Mouse (Mus musculus) c-Kit-positive CD71-positive TER-119-positive erythroid progenitor cells, embryonic 14.5 days (primary cell): Measurements from ENCODE around the gene Tmem59.

Experiments
- DNase-seq: peaks from one replicate; pipeline ENCODE4 v3.0.0-alpha.2; 2013; ENCODE audit warnings: low spot score

The Tmem59 gene

DNA sequence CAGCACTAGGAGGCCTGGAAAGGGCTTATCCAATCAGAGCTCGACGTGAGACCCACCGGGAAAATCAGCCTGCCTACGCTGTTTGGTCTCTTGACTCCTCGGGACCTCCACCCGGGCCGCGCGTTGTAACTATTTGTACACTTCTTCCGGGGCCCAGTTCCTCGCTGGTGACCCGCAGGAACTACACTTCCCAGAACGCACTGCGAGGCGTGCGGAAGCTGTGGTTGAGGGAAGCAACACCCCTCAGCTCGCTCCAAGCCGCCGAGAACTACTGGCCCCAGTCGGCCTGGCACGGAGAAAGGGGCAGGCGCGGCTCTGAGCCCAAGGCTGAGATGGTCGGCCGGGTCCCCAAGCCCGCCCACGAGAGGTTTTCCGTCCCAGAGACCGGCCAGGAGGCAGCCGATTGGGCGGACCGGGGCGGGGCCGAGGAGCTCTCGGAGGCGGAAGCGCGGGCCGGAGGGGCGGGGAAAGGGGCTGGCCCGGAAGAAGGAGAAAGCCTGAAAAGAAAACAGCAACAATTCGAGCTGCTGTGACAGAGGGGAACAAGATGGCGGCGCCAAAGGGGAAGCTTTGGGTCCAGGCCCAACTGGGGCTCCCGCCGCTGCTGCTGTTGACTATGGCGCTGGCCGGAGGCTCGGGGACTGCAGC lies at the start of gene Tmem59:
Tmem59 (plus strand) TSS at position 218 of the 648 bp plus-strand sequence.
- DNase-seq, result peak; percentile 92

DNA sequence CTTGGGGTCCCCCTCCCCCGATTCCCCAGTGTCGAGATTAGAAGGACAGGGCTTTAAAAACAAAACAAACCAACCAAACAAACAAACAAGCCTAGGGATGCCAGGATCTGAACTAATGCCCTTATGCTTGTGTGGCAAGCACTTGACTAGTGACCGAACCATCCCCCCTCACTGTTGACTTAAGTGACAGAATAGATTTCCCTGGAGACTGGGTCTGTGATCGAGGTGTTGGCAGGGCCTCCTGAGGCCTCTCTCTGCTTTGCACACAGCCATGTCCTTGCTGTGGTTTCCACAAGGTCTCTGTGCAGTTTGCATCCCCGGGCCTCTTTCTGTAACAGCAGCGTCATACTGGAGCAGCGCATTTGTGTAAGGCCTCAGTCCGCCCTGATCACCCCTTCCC lies 48.8 kb upstream of the Tmem59 start:
- no peak for DNase-seq

DNA sequence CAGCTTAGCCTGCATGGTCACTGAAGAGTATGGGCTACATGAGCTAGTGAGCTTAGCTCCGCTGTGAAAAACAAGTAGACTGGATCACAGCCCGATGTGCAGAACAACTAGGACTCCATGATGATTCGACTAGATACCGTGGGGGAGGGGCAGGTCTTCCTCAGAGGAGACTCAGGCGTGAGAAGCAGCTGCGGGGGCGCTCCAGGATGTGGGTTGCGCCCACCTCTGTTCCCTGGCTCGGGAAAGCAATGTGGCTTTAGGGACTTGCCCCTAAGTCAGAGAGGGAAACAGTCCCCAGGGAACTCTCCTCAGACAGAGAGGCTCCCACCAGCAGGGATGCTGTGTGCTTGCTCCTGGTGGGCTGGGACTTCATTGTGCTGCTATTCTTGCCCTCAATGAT lies 47.7 kb upstream of the Tmem59 start:
- DNase-seq, result no peak

DNA sequence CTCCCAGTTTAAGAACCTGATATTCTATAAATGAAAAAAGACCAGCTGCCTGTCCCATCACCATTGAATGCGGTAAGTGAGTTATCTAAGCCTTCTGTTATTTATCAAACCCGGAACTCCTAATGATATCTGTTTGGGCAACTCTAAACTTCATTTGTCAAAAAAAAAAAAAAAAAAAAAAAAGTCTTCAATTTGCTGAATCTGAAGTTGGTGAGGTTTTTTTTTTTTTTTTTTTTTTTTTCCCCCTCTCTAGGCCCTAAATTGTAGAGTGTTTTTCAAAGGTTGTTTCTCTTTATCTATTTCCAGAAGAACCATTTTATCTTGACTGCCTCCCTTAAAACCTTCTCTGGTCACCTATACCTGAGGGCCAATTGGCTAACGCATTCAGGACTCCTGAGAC lies 43.3 kb upstream of the Tmem59 start:
- DNase-seq, result no peak

DNA sequence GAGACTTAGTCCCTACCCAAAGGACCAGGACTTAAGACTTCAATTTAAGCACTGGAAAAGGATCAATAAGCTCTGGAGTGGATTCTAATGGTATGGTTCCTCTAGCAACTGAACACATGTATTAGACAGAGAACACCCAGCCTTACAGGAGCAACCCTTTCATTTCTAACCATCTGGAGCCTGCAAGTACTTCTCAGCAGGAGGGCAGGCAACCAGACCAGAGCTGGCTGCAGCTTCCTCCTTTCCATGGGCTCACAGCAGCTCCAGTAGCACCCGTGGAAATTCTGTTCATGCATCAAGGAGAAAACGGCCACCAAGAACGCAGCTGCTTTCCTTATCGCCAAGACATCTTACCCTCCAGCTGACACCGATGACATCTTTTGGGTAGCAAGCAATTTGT lies 42.5 kb upstream of the Tmem59 start:
- no peak for DNase-seq

DNA sequence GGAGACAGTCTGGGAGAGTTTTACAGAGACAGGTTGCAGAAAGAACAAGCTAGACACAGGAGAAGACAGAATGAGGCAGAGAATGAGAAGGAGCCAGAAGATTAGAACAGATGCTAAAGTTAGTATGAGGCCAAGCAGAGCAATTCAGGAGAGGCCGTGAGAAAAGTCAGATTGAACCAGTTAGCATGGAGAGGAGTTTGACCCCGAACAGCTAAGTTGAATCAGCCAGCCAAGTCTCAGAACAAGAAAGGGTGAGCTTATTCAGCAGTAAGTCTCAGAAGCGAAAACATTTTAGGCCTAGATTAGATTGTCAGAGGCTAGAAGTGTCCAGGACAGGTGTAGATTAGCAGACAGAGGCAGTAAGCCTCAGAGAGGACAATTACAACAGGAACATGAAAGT lies 41.7 kb upstream of the Tmem59 start:
- DNase-seq, result no peak

DNA sequence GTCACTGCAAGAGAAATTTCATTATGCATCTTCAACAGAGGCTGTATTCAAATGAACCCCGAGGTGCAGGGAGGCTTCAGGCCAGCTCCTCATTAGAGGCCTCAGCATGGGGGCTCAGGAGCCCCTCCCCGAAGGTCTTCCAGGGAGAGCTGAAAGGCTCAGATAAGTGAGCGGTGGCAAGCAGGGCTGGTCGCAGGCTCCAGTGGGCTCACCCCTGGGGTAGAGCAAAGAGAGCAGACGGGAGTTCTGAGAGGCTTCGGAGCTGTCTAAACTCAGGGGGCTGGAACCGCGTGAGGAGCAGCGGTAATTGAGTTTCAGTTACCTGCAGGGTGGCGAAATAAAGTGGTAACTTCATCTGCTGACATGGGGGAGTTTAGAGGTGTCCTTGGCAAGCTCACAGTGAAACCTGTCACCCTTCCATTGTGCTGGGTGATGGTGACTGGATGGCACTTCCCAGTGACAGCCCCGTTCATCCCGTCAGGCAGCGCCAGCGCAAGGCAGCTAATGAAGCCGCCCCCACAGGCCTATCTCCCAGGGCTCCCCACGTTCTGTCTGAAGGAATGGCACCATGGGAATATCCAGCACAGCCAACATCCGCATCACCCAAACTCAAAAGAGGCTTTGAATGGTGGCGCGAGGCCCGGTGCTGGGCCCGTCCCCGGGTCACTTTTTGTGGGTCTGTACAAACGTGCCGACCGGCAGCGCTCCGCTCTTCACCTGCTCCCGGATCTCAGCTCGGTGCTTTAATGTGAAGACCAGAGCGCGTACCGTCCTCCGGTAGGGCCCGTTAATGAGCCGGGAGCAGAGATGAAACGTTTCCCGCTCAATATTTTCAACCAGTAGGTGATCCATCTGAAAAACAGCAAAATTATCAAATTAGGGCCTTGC lies 39.0 kb upstream of the Tmem59 start:
- DNase-seq, result no peak

DNA sequence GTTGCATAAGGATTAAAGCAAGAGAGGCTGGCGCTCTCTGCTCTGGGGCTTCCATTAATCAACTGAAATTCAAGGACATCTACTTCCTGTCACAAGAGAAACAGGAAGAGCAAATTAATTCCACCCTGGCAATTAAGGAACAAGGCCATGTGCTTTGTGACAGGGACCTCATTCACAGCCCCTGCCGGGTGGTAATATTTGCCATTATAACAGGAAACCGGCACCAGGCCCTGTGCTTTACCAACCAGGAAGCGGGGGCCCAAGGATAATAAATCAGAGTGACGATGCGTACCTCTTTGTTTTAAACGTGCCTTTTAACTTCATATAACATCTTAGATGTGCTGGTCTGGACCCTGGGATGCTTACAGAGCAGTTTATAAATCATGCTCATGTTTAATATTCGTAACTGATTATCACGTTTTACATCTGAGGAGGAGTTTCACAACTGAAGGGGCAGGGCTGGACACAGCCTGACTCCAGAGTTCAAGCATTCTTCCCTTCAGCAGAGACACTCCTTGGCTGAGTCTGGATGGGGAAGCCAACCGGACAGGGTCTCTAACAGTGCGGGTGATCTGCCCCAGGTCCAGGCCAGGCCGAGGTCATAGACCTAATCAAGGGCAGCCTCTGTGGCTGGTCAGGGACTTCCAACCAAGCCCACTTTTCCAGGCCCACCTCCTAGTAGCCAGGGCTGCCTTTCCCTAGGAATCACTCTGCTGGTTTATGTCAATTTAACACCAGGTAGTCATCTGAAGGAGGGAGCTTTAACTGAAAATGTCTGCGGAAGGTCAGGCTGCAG lies 38.2 kb upstream of the Tmem59 start:
- no peak for DNase-seq

DNA sequence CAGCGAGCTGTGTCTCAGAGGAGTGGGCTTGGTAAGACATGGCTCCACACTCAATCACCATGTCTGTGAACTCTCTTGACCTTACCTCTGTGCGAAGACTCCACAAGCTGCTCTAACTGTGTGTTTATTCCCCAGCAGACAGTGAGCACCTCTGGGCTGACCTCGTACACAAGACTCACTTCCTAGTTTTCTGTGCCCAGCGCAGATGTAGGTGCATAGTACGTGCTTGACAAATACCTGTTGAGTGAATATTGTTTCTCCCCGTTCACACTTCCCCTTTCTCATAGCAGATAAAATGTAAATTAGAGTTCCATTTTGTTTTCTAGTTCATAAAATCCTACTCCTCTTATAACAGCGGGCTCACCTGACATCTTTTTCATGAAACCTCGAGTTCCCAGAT lies 34.7 kb upstream of the Tmem59 start:
- DNase-seq, result no peak

DNA sequence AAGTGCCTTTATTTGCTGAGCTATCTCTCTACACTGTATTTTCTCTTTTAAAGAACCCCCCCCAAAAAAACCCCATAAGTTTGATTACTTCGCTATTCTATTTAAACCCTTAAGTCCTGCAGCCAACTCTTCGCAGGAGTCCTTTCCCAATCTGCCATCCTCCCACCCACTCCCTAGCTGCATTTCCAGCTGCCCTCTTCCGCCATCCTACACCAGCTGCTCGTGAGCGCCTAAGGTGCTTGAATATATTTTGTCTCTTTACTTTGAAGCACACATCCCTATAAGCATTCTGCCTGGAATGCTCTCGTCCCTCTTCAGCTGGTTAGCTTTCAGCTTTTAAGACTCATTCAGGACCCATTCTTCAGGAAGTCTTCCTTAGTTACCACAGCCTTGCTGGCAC lies 27.2 kb upstream of the Tmem59 start:
- no peak for DNase-seq

DNA sequence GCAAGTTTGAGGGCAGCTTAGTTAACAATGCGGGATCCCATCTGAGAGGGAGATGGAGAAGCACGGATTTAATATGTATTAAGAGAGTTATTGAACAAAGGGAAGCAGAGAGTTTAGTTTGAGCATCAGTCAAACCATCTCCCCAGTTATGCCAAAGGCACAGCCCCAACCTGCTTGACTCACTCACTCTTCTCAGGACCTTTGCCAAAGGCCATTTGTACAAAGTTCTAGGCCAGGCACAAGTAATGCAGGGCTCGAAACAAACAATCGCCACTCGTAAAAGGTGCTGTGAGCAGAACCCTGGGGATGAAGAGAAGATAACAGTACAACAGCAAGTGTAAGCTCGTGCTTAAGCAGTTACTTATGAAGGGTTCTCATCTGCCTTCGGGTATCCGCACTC lies 25.6 kb upstream of the Tmem59 start:
- DNase-seq, result no peak

DNA sequence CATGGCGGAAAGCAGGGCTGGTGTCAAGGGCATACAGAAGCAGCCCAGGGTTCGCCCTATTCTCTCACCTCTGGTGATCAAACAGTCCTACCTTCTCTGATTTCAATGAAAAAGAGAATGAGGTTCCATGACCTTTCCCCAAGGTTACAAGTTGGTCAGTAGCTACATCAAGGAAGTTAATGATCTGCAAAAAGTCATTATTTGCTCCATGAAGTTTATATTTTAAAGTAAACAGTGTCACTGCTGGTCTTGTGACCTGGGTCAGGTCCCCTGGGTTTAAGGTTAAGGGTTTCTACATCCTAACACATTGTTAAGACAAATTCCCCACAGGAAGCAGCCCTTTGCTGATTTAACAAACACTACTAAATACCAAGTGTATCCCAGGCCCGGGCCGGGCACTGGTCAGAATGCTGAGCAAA lies 21.2 kb upstream of the Tmem59 start:
- no peak for DNase-seq

DNA sequence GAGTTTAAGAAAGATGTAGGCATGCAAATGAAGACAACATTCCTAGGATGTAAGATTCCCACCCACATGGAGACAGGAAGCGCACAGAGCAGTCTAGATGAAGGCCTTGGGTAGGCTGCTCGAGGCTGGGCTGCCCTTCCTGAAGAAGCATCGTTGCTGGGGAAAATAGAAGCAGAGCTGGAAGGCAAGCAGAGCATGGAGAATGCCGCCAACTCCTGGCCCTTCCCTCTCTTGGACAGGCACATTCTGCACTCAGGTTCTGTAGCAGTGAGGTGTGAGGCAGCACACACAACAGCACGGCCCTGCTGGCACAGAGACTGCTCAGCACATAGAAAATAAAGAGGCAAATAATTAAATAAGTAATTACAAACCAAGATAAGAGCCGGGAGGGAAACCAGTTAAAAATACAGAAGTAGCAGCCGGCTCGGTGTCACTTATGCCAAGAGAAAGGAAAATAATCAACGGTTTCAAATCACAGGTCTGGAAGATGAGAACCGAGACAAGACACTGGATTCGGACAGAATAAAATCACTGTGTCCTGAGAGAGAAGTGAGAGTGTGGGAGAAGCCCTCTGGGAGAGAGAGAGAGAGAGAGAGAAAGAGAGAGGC lies 18.9 kb upstream of the Tmem59 start:
- no peak for DNase-seq

DNA sequence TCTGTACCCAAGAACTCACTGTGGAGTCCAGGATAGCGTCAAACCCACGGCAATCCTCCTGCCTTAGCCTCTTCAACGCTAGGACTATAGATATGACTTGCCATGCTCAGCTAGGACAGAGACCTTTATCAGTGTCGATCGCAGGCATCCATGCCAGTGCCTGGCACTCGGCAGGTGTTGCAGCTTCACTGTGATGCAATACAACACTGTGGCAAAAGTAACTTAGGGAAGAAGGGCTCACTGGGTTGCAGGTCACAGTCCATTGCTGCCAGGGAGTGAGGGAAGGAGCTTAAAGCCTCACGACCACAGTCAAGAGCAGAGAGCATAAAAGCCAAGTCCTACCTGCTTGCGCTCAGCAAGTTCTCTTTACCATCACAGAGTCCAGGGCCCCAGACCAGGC lies 18.0 kb upstream of the Tmem59 start:
- DNase-seq, result no peak

DNA sequence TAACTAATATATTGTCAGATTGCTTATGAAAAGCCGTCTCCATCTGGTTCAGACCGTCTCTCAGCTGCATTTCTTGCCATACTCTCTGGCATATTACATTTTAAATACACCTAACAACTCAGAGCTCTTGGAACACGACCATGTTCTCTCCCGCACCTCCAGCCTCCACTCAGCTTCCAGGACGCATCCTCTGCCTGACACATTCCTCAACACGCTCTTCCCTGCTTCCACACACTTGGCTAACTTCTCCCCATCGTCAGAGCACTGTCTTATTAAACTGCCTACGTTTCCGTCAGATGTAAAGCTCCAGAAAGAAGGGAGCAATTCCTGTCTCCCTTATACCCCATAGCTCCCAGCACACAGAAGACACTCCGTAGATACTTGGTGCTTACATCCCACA lies 14.9 kb upstream of the Tmem59 start:
- no peak for DNase-seq

DNA sequence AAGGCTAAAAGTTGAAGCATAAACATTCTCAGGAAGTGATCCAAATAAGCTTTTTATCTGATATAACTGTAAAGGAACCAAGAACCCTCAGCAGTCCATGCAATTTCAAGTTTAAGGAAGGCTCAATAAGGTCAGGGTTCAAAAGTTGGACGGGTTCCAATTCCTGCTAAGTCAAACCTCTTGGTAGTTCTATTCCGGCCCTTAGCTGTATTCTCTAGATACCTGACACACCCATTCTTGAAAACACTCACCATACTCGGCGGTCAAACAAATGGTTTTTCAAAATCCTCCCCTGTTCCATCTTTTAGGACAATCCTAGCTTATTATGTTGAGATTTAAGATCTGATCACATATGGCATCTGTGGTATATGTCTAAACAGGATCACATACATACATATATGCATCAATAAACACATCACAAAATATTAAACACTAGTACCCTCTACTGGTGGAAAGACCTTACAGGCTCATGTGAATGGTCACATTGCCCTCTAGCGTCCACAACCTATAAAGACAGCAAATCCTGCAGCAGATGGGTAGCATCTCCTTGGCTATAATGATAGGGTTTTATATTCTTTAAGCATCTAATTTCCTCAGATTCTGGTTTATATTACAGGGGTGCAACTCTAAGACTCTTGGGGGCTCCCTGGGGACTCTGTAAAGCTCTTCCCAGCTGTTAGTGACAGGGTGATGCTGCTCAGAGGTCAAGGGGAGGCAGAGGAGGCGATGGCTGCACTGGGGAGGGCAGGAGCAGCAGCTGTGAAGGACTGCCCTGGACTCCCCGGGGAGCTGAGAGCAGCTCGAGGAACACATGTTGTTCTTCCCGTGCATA lies 14.2 kb upstream of the Tmem59 start:
- peak; percentile 76 for DNase-seq

DNA sequence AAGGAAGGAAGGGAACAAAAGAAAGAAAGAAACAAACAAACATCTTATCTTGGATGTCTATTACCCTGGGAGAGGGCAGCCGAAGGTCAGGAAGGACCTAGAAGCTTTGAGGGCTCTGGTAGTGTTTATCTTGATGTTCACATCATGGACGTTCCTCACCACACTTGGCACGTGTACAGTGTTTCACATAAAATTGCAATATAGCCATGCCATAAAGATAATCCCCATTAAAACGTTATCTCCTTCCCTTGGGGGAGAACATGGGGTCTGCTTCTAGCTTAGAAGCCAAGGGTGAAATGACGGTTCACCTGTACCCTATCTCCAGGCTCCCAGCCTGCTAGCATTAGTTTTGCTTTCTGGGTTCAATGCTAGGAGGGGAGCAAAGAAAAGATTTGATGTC lies 11.5 kb upstream of the Tmem59 start:
- no peak for DNase-seq

DNA sequence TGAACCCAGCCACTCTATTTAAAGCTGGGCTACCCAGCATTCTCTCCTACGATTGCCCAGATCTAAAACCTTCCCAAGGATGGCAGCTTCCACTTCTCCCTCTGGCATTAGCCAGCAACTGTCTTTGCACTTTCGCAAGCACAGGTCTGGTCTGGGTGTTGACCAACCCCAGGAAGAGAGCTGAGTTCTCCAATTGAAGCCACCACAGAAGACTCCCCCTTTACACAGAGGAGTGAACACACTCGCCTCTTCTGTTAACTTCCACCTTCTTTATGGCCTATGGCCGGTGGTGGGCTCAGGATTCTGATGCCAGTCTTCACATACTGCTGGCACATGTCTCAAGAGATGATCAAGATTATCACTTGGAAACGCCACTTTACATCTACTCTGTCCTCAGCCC lies 10.4 kb upstream of the Tmem59 start:
- no peak for DNase-seq

DNA sequence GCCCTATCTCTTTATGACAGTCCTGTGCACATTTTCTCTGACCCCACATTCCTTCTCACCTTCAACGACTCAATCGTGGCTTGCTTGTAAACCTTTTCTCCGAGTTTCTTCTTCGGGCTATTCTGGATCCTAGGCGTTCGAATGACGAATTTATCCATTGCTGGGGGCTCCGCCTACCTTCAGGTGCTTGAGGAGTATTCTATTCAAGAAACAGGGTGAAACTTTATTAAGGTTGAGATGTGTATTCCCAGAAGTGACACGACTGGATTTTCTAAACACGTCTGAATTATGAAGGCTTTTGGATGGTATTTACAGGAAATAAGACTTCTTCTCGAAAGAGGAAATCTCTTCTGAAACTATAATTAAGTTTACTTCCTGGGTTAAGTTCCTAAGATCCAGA lies 693 bp upstream of the Tmem59 start:
- no peak for DNase-seq

DNA sequence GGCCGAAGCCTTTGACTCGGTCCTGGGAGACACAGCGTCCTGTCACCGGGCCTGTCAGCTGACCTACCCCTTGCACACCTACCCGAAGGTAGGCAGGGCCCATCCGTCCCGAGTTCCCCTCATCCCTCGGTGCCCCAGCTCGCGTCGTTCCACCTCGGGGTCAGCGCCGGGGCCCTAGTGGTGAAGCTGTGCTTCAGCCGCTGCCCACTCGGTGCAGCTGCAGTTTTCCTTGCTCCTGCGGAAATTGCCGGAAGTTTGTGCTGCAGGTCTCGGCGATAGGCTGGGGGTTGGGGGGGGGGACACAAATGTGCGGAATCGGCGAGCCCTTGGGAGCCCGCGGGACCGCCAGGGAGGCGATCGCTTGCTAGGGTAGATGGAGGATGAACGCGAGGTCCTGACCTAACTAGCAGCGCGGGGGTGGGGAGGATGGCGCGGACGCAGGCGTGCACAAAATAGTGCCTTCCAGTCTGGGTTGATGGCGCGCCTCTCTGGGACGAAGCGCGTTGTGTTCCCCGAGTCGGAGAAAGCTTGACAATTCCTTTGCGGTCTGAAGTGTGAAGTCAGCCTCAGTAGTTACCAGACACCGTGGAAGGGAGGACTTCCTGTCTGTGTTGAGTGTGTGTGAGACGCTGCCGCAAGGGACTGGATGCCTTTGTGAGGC lies 761 bp downstream of the Tmem59 start, which contains the start of gene Tceanc2:
Tceanc2 (minus strand) TSS at position 287 of the 661 bp plus-strand sequence.
- peak; percentile 48 for DNase-seq

DNA sequence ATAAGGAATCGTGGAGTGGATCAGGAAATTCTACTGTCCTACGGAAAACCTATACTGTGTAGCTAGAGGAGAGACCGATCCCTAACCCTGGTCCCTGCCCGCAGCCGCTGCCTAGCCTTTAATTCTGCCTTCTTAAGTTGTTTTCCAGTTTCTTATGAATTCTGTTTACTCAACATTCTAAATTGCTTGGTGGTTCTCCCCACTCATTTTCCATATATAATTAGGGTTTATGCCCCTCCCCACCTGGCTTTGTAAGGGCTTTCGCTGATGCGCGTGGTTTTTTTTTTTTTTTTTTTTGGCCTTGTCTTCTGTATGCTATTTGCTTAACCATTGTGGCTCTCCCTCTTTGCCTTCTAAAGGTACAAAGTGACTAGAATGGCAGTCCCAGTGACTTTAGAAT lies 1.4 kb downstream of the Tmem59 start:
- no peak for DNase-seq
